Mouse (Mus musculus) liver, embryonic 11.5 days (tissue): ENCODE results near the gene Natd1. TPM values are rescaled to one million over a fixed set of nuclear protein-coding genes. Genes with fewer than 3 reads are reported as not detected.

Experiments
- ATAC-seq: fragments of 200-750 bp; cut with Nextera tagmentation; replicated peaks from 2 replicates; pipeline ENCODE4 v1.8.0; 2017; ENCODE audit warnings: moderate number of reproducible peaks, mild to moderate bottlenecking, moderate TSS enrichment, moderate library complexity; ENCODE audit not compliant: low FRiP score
- DNase-seq: peaks from one replicate; pipeline ENCODE4 v3.0.0-alpha.2; 2017; ENCODE audit warnings: low spot score
- H3K27ac ChIP-seq: fragments of 300-500 bp; sonication (generic); 2 replicates; pipeline ENCODE4 v1.5.1; 2014; ENCODE audit warnings: mild to moderate bottlenecking, low read depth, low read length, control low read depth
- H3K27me3 ChIP-seq: fragments of 300-500 bp; sonication (generic); replicated peaks from 2 replicates; pipeline ENCODE4 v1.6.1; 2014; ENCODE audit warnings: low read length, mixed read lengths; ENCODE audit not compliant: control insufficient read depth, insufficient read depth
- H3K36me3 ChIP-seq: fragments of 300-500 bp; sonication (generic); 2 replicates; pipeline ENCODE4 v1.6.1; 2014; ENCODE audit warnings: mild to moderate bottlenecking, low read length, moderate library complexity, mixed read lengths; ENCODE audit not compliant: control insufficient read depth, insufficient read depth
- H3K4me1 ChIP-seq: fragments of 300-500 bp; sonication (generic); replicated peaks from 2 replicates; pipeline ENCODE4 v1.6.1; 2014; ENCODE audit warnings: low read length, mixed read lengths; ENCODE audit not compliant: control insufficient read depth, insufficient read depth
- H3K4me2 ChIP-seq: fragments of 300-500 bp; sonication (generic); 2 replicates; pipeline ENCODE4 v1.6.1; 2014; ENCODE audit warnings: mild to moderate bottlenecking, control low read depth, moderate library complexity
- H3K4me3 ChIP-seq: fragments of 300-500 bp; sonication (generic); 2 replicates; pipeline ENCODE4 v1.5.1; 2014; ENCODE audit warnings: low read depth, low read length, control low read depth
- H3K9ac ChIP-seq: fragments of 300-500 bp; sonication (generic); 2 replicates; pipeline ENCODE4 v1.6.1; 2014; ENCODE audit warnings: low read depth, low read length, control low read depth
- H3K9me3 ChIP-seq: fragments of 300-500 bp; sonication (generic); 2 replicates; pipeline ENCODE4 v1.6.1; 2016; ENCODE audit warnings: low read length, inconsistent platforms, mixed read lengths; ENCODE audit not compliant: control insufficient read depth
- WGBS: fragments of 180-500 bp; shearing (Covaris S2); extraction: QIAGEN DNeasy Blood & Tissue Kit; methylation state at CpG from one replicate; pipeline ENCODE4 v1.1.7; 2014; 5-methylcytosine and 5-hydroxymethylcytosine counted together
- polyA plus RNA-seq: library from polyadenylated mRNA; unstranded; fragments of >200 nt; fragmentation: Nextera tagmentation; extraction: Ambion mirVana; gene quantifications from 2 replicates; pipeline ENCODE4 v1.2.1, GENCODE M21; 2014

The Natd1 gene
- polyA plus RNA-seq, 1 experiment from 2014 or later = 11.2 TPM

DNA sequence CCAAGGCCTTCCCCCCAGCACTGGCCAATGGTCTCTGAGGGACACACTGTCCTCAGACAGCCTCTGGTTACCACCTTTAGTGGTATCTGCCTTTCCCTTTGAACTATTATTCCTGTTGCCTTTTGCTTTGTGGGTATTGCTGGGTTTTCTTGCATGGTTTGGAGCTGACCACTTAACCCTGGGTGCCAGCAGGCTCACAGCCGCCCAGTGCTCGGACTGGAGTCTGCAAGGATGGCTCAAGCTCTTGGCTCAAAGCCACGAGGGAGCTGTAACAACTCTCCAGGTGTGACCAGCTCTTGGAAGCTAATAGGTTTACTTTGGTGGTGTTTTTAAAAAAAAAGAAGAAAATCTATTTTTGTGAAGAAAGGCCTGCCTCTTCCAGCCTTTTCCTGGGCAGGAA lies 37.8 kb upstream of the Natd1 start:
- no peaks in the 10 kb centered on the region for H3K27me3 ChIP-seq
- H3K27ac ChIP-seq = no peak overlapping the region
- 0 out of 2 replicates have a peak, but pooled peaks cover 5% of the 10 kb centered on the region for H3K4me1 ChIP-seq
- peaks cover 22% of the 10 kb centered on the region; the same call in 1 of the 2 replicates for H3K36me3 ChIP-seq
- ATAC-seq (no peak), DNase-seq (no peak)
- H3K4me2 ChIP-seq = no peak overlapping the region
- WGBS = 90% methylated on average over 3 of the region's 3 CpGs
- no peaks in the 10 kb centered on the region for H3K9me3 ChIP-seq
- H3K4me3 ChIP-seq = no peak overlapping the region
- H3K9ac ChIP-seq = no peak overlapping the region

DNA sequence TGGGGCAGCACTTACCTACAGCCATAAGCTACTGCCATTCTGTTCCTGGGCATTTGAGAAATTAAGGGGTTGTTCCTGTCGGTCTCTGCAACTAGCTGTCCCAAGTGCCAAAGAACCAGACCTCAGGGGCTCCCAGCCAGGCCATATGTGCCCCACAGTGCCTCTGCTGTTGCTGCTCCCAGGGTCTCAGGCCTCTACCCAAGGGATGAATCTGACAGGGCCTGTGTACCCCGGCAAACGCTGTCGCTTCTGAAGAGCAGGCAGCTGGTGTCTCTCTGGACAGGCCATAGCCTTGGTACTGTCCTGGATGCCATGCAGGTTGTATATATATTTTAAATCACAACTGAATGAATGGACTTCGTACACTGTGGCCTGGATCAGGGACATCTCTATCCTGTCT lies 37.3 kb upstream of the Natd1 start:
- H3K4me2 ChIP-seq = no peak overlapping the region
- H3K4me3 ChIP-seq = no peak overlapping the region
- ATAC-seq = no peak
- H3K27ac ChIP-seq = no peak overlapping the region
- no peaks in the 10 kb centered on the region for H3K27me3 ChIP-seq
- 0 out of 2 replicates have a peak, but pooled peaks cover 5% of the 10 kb centered on the region for H3K4me1 ChIP-seq
- H3K9me3 ChIP-seq = no peaks in the 10 kb centered on the region
- no peak overlapping the region for H3K9ac ChIP-seq
- 90% methylated on average over 5 of the region's 5 CpGs for WGBS
- DNase-seq = no peak
- peaks cover 22% of the 10 kb centered on the region; the same call in 1 of the 2 replicates for H3K36me3 ChIP-seq

DNA sequence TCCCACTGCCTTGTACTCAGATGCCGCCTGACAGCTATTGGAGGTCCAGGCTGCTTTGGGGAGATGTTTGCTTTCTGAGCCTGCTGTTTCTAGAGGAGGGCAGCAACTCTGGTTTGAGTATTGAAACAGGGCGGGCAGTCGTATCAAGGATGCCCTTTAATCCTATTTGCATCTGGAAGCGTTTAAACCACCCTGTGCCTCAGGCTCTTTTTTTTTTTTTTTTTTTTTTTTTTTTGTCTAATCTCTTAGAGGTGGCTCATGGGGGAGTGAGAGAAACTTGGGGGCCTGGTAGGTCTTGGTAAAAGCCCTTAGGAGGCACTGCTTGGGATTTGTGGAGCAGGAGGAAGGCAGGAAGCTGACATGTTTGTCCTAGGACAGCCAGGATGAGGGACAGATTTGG lies 30.5 kb upstream of the Natd1 start:
- Histone ChIP-seq H3K36me3 (peaks cover 36% of the 10 kb centered on the region), H3K27me3 (no peaks in the 10 kb centered on the region), H3K9ac (no peak overlapping the region), H3K27ac (no peak overlapping the region), H3K4me2 (no peak overlapping the region), H3K4me1 (peaks cover 22% of the 10 kb centered on the region), H3K4me3 (no peak overlapping the region), H3K9me3 (no peaks in the 10 kb centered on the region)
- 86% methylated on average over 4 of the region's 4 CpGs for WGBS
- DNase-seq (no peak), ATAC-seq (no peak)

DNA sequence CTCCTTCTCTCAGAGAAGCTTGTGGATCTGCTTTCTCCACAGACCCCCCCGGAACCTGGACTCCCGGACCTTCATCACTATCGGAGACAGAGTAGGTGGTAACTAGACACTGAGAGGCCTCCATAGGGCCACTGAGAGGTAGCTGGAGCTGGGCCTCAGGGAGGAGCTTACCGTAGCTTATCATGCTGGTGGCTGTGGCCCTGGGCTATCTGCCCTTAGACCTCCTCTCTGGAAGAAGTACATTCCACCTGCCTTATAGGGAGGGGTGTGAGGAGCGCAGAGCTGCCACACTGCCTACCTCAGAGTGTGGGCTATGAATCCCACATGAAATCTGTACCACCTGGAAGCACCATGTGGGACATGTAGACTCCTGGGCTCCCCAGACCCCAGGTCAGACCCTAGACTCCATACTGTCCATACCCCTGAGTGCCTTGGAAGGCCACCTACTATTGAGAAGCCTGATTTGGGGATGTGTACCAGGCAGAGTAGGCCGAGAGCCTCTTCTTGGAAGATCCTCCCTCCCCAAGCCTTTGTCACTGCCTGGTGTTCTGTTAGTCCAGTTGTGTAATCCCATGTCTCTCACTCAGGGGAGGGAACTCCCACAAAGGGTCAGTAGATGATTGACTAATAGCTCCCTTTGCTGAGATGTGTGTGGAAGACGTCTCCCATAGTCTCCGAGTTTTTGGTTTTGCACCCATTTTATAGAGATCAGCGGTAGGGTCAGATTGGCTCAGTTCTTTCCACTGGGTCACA lies 27.9 kb upstream of the Natd1 start:
- Histone ChIP-seq H3K9ac (no peak overlapping the region; the same call in 1 of the 2 replicates), H3K4me2 (peak overlapping the region; percentile 46), H3K4me1 (peaks cover 36% of the 10 kb centered on the region), H3K27me3 (no peaks in the 10 kb centered on the region), H3K4me3 (0 out of 2 replicates have a peak overlapping the region, but pooled peaks have one; percentile 3), H3K27ac (peak overlapping the region; percentile 46; the same call in 1 of the 2 replicates), H3K36me3 (peaks cover 28% of the 10 kb centered on the region), H3K9me3 (no peaks in the 10 kb centered on the region)
- DNase-seq (no peak), ATAC-seq (peak; percentile 92)
- 66% methylated on average over 9 of the region's 9 CpGs for WGBS

DNA sequence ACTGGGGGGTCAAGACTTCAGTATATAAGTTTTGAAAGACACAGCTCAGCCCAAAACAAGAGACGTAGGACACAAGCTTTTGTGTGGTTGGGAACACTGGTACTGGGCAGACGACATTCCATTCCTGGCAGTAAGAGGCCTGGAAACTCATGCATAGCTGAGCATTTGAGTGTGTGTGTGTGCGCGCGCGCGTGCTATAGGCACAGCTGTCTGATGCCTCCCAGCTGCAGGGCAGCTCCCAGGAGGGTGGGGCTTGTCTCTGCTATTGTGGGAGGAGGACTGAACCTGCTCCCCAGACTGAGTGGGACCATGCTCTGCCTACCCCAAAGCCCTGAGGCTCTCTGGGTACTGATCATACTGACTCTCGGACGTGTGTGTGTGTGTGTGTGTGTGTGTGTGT lies 26.8 kb upstream of the Natd1 start:
- peaks cover 46% of the 10 kb centered on the region for H3K4me1 ChIP-seq
- peaks cover 27% of the 10 kb centered on the region for H3K36me3 ChIP-seq

DNA sequence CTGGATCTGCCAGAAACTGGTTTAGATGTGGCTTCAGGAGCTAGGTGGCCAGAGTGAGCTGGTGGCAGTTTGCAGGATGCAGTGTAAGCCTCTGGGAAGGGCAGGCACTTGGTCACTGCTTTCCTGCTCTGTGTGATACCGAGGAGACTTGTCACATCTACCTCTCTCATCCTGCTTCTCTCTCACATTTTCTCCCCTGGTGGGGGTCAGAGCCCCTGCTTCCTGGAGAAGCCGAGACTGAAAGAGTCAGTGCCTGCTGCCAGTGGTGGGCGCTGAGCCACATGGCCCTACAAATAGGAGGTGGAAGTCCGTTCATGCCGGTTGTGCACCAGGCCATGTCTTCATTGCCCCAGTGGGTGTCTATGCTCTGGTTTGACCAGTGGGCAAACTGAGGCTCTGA lies 26.0 kb upstream of the Natd1 start:
- ATAC-seq (no peak), DNase-seq (no peak)
- H3K9me3 ChIP-seq = no peaks in the 10 kb centered on the region
- H3K4me1 ChIP-seq = peaks cover 55% of the 10 kb centered on the region
- H3K4me2 ChIP-seq = no peak overlapping the region
- H3K27me3 ChIP-seq = no peaks in the 10 kb centered on the region
- WGBS = 88% methylated on average over 5 of the region's 5 CpGs
- no peak overlapping the region for H3K9ac ChIP-seq
- H3K36me3 ChIP-seq = peaks cover 21% of the 10 kb centered on the region
- no peak overlapping the region for H3K27ac ChIP-seq
- H3K4me3 ChIP-seq = no peak overlapping the region

More for the DNA sequence above, 26.8 kb upstream of the Natd1 start:
- no peak for DNase-seq
- peak overlapping the region; percentile 19 for H3K27ac ChIP-seq
- no peaks in the 10 kb centered on the region for H3K9me3 ChIP-seq
- no peaks in the 10 kb centered on the region for H3K27me3 ChIP-seq
- H3K4me3 ChIP-seq = no peak overlapping the region
- peak overlapping the region; percentile 46 for H3K4me2 ChIP-seq
- WGBS = 78% methylated on average over 9 of the region's 9 CpGs
- peak; percentile 81 for ATAC-seq
- H3K9ac ChIP-seq = no peak overlapping the region

DNA sequence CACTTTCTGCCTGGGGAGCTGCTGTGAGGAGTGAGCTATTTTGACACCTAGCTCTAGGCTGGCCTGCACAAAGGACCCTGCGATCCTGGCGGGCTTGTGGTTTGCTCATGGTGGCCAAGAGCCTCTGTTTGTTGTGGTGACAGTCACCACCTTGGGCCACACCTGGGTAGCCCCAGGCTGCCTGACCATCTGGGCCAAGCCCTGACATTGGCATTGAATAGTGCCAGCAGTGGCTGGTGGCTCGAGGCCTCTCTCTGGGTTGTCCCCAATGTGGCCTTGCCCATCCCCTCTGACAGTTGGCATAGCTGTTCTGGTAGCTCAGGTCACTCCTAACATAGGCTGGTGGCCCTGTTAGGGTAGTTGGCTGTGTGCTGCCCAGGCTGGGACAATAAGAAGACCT lies 24.9 kb upstream of the Natd1 start:
- peaks cover 63% of the 10 kb centered on the region for H3K4me1 ChIP-seq
- H3K27ac ChIP-seq = no peak overlapping the region
- no peak overlapping the region for H3K9ac ChIP-seq
- 85% methylated on average over 3 of the region's 3 CpGs for WGBS
- peaks cover 19% of the 10 kb centered on the region for H3K36me3 ChIP-seq
- DNase-seq (no peak), ATAC-seq (no peak)
- no peak overlapping the region for H3K4me3 ChIP-seq
- H3K9me3 ChIP-seq = no peaks in the 10 kb centered on the region
- H3K27me3 ChIP-seq = no peaks in the 10 kb centered on the region
- no peak overlapping the region for H3K4me2 ChIP-seq

DNA sequence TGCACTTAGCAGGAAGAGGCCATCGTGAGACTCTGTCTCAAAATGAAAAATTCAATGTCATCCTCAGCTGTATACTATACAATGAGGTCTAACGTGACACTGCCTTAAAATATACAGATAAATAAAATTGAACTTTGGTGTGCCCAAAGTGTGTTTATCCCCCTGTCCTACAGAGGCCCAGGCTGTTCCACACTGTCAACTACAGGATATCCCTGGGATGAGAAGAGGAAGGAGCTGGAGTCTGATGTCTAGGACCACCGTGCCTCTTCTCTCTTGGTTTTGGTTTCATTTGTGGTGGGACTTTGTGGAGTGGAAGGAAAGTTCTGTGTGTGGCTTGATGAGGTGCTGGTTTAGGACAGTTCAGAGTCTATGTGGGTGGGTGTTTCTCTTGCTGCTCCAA lies 23.1 kb upstream of the Natd1 start:
- H3K27ac ChIP-seq = no peak overlapping the region
- no peak overlapping the region for H3K9ac ChIP-seq
- H3K9me3 ChIP-seq = no peaks in the 10 kb centered on the region
- peaks cover 78% of the 10 kb centered on the region for H3K4me1 ChIP-seq
- peaks cover 4% of the 10 kb centered on the region for H3K36me3 ChIP-seq
- H3K27me3 ChIP-seq = no peaks in the 10 kb centered on the region
- 69% methylated on average over 3 of the region's 3 CpGs for WGBS
- H3K4me3 ChIP-seq = no peak overlapping the region
- no peak overlapping the region for H3K4me2 ChIP-seq
- DNase-seq (no peak), ATAC-seq (no peak)

DNA sequence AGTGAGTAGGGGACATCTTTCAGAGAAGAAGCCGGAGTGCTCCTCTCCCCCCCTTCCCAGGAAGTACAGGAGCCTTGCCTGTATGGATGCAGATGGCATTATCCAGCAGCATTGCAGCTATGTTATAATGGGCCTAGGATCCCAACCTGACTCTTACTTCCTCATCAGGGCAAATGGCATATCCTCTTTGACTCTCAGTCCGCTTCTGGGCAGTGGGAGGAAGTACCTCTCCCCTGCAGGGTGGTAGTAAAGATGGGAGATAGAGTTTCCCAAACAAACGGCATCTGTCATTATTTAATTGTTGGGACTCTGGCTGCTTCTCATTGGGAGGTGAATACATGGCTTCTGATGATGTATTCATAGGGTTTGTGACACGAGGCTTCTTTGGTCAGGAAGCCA lies 21.4 kb upstream of the Natd1 start:
- Histone ChIP-seq H3K36me3 (peaks cover 4% of the 10 kb centered on the region; the same call in 1 of the 2 replicates), H3K9me3 (no peaks in the 10 kb centered on the region), H3K4me2 (peak overlapping the region; percentile 74), H3K27me3 (no peaks in the 10 kb centered on the region), H3K9ac (peak overlapping the region; percentile 60), H3K4me3 (peak overlapping the region; percentile 41), H3K27ac (peak overlapping the region; percentile 90), H3K4me1 (peaks cover 65% of the 10 kb centered on the region)
- no peak for ATAC-seq
- WGBS = 49% methylated on average over 4 of the region's 4 CpGs
- no peak for DNase-seq
